Mouse (Mus musculus): Measurements from ENCODE around the gene Rhbg.
"Not testable (repeated sequence)": the region's sequence is repeated elsewhere in the genome, so short reads cannot be mapped to it uniquely, and the experiment has no call there.

The Rhbg gene

DNA sequence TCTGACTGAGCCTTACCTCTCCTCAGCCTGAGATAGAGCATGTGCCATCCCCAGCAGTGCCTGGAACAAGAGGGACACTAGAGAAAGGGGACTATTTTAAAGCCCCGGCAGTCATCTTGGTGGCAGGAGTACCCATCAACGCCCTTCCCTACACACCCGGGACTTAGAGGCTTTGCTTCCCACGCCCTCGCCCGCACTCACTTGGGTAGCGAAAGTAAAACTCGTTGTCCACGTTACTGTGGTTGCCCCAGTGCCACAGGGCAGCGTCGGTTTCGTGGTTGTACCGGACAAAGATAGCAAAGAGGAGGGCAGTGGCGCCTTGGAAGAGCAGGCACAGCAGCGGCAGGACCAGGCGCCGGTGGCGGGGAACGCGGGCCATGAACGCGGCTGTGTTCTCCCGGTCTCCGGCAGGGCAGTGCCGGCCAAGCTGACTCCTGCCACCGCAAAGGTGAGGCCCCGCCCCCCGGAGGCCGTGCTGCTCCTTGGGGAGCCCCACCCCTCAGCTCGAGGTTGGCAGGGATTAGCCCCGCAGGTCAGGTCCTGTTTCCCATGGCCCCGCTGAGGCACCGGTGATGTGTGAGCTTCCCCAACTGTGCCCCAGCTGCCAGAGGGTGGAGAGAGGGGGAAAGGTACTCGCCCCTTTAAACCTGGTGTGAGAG, at the start of gene Rhbg:
TSS of gene Rhbg (minus strand) at position 442 of the 659 bp plus-strand sequence.
- DNase-seq (ENCODE audit: low spot score in 2 of 2): peak in 1 of 2 experiments; percentile 32

DNA sequence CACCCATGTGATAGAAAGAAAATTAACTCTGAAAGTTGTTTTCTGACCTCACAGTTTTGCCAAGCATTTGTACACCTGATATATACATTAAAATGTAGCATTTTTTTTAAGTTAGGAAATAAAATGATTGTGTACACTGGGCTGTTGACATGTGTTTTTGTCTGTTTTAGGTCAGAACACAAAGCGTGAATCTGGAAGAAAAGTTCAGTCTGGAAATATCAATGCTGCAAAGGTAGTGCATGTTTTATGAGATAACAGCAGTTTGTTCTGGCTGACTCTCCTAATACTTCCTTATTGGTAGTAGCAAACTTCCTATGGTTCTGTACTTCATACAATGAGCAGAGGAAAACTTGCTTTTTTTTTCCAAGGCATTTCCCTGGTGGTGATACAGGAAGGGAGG, 44.7 kb upstream of the Rhbg start:
- no peak for DNase-seq (ENCODE audit: low spot score in 2 of 2)

DNA sequence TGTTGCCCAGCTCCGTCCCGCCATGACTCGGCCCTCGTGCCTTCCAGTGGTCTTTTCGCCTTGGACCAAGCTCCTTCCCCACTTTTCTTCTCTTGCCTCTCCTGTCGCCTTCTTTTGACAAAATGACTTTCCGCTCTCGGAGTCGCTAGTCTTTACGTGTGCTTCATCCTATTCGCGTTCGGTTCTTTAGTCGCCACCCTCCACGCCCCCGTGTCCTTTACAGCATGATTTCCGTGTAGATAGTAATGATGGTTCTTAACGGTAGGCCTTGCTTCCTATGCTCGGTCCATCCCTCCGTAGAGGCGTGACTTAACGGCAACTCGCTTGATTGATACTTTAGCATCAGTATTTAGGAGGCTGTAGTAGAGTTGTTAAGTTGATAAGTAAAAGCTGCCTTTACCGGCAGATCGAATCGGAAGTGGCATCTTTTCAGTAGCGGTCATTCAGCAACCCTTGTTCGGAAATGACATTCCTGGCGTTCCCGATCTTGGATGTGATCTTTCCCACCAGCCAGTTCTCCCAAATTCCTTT, 42.9 kb upstream of the Rhbg start:
- no peak for DNase-seq (ENCODE audit: low spot score in 2 of 2)

DNA sequence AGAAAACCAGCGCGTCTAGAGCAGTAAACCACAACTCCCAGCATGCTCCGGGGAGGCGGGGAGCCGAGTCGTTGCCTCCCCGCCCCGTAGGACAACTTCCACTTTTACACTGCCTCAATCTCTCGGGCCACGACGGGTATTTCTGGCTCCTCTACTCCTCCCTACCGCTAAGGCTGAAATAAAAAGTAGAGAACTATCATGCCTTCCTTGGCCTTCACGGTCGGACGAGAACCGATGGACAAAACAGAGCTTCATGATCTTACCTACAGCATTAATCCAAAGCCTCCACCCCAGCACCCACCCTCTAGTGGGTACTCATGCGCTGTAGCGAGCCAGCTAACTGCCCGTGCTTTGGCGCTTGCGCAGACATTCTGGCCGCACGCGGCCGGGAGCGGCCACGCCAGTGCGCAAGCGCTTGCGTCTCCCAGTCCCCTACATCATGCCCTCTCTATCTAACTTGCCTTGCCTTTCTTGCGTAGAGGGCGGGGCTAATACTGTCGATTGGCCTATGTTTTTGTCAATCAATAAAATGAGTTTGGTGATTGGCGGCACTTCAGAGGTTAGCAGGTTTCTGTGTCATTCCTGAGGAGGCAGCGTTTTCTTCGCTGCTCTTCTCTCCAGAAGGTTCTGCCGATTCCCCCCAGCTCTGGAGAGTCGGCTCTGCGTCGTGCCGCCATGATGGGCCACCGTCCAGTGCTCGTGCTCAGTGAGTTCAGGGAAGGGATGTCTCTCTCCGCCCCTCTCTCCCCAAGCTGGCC, 42.2 kb upstream of the Rhbg start, which contains the start of the genes Tsacc and Cct3:
TSS of gene Tsacc (minus strand) at position 439 of the 758 bp plus-strand sequence.
TSS of gene Cct3 (plus strand) at position 556 of the 758 bp plus-strand sequence.
- DNase-seq (ENCODE audit: low spot score in 2 of 2): peak; percentile 96 to 97

DNA sequence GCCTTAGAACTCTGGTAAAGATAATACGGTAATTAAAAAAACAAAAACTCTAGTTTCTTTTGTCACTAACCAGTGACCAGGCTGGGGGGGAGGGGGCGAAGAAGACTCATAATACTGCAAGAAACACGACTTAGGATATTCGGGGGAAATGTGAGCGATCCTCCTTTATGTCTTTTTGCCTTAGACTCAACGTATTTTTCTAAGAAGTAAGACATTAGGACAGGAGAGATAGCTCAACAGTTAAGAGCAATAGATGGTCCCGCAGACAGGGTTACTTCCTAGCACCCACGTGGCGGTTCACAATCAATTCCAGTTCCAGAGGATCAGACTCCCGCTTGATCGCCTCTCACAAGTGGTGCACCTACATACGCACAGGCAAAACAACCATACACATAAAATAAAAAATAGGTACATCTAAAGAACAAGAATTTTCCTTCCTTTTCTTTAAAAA, 41.6 kb upstream of the Rhbg start:
- DNase-seq (ENCODE audit: low spot score in 2 of 2): no peak

DNA sequence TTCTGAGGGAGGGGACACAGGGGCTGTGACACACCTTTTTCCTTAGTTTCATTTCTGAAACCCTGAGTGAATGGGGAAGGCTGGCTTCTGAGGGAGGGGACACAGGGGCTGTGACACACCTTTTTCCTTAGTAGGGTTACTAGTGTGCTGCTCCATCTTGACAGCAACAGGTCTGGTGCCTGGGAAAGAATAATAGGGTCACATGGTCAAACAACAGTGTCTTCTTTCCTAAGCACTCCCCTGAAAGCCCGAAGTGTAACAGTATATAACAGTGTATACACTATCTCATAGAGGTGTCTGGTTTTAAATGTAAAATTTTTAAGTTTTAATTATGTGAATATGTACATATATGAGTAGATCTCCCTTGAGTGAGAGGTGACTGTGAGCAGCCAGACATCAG, 40.8 kb upstream of the Rhbg start:
- DNase-seq (ENCODE audit: low spot score in 2 of 2): not testable (repeated sequence)

DNA sequence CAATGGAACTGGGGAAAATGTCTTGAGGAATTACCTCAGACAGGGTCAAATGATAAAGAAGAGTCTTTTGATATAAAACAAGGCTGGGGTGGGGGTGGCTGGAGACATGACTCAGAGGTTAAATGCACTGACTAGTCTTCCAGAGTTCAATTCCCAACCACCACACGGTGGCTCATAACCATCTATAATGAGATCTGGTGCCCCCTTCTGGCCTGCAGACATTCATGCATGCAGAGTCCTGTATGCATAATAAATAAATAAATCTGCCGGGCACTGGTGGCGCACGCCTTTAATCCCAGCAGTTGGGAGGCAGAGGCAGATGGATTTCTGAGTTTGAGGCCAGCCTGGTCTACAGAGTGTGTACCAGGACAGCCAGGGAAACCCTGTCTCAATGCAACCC, 37.5 kb upstream of the Rhbg start:
- peak; percentile 33 to 43 for DNase-seq (ENCODE audit: low spot score in 2 of 2)

DNA sequence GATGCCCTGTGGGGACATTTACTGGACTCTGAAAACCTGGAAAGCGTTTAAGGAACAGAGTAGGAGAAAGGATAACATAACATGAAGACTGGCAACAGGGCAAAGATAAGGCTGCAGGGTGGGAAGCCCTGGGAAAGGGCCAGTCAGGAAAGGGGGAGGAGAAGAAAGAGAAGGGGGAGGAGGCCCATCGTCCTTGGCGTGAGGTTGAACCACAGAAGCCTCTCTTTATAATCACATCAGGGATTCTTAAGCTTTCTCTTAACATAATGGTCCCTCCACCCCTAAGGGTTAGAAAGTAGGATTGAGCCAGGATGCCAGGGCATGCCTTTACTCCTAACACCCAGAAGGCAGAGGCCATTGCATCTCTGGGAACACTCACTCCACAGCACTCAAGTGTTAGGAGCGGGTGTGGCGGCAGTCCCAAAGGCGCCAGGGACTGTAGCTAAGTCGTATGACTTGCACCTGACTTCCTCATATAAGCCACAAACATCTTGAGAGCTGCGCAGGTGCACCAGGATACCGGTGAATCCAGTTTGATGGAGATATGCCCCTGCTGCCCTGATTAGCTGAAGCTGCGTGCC, 33.7 kb upstream of the Rhbg start:
- DNase-seq (ENCODE audit: low spot score in 2 of 2): not testable (repeated sequence)

DNA sequence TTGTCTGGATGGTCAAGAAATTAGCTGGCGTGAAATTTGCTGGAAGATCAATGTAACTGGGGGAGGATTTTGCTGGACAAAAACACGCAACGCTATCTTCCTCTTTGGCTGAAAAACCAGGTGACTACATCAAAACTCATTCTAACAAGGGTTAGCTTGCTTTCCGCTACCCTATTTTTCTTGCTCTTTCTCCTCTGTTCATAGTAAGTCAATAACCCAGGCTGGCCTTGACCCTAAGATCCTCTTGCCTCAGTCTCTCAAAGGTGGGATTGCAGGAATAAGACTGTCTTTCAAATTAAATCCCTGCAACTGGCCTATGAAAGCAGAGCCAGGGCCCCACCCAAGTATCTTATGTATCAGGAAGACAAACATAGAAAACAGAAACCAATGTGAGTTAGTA, 32.6 kb upstream of the Rhbg start, which contains the start of gene Gm38392:
TSS of gene Gm38392 (minus strand) at position 101 of the 400 bp plus-strand sequence.
- DNase-seq (ENCODE audit: low spot score in 2 of 2): no peak

DNA sequence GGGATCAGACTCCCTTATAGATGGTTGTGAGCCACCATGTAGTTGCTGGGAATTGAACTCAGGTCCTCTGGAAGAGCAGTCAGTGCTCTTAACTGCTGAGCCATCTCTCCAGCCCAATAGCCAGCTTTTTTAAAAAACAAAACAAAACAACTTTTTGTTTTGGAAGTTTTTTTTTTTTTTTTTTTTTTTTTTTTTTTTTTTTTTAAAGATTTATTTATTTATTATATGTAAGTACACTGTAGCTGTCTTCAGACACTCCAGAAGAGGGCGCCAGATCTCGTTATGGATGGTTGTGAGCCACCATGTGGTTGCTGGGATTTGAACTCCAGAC, 31.0 kb upstream of the Rhbg start:
- not testable (repeated sequence) for DNase-seq (ENCODE audit: low spot score in 2 of 2)

DNA sequence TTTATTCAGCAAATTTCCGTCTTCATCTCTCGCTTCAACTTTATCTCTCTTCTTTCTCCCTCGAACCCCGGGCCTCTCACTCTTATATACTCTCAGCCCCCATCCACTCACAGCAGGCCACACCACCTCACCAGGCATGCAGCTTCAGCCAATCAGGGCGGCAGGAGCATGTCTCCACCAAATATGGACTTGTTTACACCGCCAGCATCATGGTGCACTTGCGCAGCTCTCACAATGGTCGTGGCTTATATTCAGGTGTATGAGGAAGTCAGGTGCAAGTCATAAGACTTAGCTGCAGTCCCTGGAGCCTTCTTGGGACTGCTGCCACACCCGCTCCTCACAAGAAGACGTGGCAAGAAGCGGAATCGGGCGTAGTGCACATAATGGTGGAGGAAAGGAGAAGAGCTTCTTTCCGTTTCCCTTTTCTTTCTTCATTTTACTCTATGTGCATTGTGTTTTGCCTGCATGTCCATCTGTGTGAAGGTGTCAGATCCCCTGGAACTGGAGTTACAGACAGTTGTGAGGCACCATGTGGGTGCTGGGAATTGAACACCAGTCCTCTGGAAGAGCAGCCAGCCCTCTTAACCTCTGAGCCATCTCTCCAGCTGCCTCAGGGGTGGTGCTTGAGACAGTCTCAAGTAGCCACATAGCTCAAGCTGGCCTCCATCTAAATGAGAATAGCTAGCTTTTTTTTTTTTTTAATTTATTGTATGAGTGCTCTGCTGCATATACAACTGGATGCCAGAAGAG, 30.5 kb upstream of the Rhbg start:
- DNase-seq (ENCODE audit: low spot score in 2 of 2): not testable (repeated sequence)

DNA sequence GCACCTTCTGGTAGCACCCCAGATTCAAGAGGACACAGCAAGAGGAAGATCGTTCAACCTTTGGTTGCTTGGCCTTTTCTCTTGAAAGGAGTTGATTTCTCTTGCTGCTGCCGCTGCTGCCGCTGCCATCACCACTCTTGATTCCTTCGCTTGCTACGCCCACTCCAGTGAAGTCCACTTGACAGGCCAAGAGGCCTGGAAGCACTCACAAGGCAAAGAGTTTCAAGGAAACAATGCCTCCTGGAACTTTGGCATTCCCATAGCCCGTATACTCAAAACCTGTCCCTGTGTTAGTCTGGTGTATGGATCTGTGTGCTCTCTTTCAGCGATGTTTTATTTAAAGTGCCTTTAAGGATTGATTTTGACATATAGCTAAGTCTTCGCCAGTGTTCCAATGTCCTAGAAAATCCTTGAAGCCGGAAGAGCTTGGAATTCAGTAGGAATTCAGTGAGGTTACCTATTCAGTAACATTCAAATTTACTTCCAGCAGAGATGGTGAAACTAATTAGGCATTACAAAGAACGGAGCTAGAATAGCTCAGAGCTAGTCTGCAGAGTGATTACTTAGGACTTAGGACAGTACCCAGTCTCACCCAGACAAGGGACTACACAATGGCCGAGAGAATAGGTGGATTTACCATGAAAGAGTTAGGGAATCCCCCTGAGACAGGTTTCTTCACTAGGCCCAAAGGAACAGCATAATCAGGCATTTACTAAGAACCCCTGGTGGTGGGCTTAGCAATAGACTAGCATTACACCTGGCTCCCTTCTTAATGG, 26.8 kb upstream of the Rhbg start:
- DNase-seq (ENCODE audit: low spot score in 2 of 2): not testable (repeated sequence)

DNA sequence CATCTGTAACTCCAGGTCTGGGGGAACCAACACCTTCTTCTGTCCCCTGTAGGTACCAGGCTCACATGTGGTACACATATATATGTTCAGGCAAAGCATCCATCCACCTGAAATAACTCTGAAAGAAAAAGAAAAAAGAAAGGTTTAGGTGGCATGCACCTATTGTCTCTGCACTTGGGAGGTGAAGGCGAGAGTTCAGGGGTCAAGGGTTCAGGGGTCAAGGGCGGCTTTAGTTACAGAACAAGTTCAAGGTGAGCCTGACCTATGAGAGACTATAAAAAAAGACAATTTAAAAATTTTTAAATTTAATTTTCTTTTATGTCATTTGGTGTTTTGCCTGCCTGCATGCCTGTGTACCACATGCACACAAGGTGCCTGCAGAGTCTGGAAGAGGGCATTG, 25.5 kb upstream of the Rhbg start:
- no peak for DNase-seq (ENCODE audit: low spot score in 2 of 2)

DNA sequence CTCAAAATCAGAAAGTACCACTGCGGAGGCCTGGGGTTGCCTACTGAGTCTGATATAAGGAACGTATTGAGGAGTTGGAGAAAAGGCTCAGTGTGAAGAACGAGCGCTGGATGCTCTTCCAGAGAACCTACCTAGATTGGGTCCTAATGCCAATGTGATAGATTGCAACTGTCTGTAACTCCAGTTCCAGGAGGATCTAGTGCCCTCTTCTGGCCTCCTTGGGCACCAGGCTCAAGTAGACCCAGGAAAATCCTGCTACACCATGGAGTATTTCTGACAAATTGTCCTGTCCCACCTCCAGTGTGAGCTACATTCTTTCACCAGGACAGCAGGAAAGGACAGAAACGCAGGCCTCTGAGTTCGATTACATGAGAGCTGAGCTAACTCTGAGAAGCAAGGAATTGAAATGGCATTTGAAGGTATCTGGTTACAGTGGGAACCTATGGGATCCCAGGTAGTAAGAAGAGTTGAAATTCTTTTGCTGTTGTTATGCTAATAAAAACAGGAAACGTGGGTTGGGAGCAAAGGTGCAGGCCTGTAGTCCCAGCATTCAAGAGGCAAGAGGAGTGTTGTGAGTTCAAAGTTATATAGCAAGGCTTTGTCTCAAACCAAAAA, 22.1 kb upstream of the Rhbg start:
- DNase-seq (ENCODE audit: low spot score in 2 of 2): no peak

DNA sequence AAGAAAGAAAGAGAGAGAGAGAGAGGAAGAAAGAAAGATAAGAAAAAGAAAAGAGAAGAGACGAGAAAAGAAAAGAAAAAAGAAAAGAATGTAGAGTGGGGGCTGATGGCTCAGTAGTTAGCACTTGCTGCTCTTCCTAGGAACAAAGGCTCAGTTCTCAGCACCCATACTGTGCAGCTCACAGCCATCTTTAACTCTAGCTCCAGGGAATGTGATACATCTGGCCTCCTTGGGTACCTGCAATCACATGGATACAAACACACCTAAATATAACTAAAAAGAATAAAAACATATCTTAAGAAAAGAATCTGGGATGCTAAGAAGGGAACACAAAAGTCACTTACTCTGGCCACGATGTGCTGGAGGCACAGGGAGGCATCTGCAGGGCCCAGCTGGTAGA, 21.6 kb upstream of the Rhbg start:
- DNase-seq (ENCODE audit: low spot score in 2 of 2): no peak

DNA sequence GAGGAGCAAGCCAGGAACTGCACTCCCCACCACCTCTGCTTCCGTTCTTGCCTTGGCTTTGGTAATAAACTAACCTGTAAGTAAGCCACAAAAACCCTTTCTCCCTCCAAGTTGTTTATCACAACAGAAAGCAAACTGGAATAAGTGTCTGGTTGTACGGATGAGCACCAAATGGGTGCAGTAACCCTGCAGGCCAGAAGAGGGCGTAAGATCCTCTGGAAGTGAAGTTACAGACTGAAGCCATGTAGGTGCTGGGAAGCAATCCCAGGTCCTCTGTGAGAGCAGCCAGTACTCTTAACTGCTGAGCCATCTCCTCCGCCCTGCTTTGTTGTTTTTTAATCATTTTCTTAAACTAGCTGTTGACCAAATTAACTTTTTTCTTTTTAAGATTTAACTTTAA, 19.5 kb upstream of the Rhbg start:
- no peak for DNase-seq (ENCODE audit: low spot score in 2 of 2)

DNA sequence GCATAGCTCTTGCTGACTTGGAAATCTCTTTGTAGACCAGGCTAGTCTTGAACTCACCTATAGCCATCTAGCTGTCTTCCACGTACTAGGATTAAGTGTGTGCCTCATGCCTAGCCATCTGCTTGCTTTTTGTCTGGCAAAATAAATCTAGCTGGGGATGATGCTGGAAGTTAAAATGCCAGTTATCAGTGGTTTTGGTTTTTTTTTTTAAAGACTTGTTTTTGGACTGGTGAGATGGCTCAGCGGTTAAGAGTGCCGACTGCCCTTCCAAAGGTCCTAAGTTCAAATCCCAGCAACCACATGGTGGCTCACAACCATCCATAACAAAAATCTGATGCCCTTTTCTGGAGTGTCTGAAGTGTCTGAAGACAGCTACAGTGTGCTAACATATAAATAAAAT, 17.4 kb upstream of the Rhbg start:
- DNase-seq (ENCODE audit: low spot score in 2 of 2): no peak

DNA sequence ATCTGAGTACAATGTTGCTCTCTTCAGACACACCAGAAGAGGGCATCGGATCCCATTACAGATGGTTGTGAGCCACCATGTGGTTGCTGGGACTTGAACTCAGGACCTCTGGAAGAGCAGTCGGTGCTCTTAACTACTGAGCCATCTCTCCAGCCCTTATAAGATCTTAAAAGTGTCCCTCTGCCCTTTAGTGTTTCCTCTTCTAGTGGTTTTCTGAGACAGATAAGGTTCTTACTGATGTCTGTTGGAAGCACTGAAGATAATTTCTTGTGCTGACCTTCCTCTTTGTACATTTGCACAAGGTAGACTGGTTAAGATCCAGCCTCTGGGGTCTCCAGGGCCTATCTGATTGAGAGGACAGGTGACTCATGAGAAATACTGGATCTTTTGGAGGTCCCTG, 16.8 kb upstream of the Rhbg start:
- not testable (repeated sequence) for DNase-seq (ENCODE audit: low spot score in 2 of 2)

DNA sequence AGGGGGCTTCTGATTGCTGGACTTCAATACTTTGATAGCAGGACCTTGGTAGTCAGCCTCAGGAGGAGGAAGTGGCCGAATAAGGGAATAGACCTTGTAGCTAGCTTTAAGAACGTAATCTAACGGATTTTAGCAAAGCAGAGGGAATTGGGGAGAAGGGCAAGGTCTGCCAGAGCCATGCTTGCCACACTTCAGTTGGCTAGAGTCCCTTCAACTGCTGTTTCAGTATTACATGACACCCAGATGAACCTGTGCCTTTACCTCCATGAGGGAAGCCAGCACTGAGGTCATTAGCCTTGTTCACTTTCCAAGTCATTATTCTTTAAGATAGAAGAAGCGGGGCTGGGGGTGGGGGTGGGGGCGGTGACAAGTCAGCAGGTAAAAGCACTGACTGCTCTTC, 14.5 kb upstream of the Rhbg start:
- no peak for DNase-seq (ENCODE audit: low spot score in 2 of 2)

DNA sequence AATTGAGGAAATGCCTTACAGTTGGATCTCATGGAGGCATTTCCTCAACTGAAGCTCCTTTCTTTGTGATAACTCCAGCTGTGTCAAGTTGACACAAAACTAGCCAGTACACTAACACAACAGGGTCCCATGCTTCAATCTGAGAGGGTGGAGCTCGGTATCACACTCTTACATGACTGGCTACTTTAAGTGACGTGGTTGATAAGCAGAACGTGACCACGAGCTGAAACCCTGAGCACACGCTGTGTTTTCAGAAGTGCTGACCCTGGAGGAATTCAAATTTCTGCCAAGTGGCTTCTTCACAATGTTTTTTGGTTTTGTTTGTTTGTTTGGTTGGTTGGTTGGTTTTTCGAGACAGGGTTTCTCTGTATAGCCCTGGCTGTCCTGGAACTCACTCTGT, 13.5 kb upstream of the Rhbg start:
- DNase-seq (ENCODE audit: low spot score in 2 of 2): not testable (repeated sequence)

DNA sequence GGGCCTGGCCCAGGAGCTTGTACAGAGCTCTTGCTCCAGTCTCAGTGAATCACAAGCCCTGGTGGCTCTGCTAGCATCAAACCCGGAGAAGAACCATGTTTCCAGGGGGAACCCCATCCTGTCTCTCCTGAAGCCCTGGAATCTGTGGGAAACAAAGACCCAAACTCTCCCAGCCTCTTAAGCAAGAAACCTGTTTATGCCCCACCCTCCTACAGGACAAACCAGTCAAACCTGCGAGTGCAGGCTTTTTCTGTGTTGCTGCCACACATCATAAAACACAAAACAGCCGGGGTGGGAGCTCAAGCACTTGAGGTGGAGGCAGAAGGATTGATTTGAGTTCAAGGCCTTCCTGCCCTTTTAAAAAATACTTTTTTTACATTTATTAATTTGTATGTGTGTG, 7.8 kb upstream of the Rhbg start:
- no peak for DNase-seq (ENCODE audit: low spot score in 2 of 2)
